In genomic region chr12:8809626-8810025, GRCm38 (mm10) we compare ENCODE assay signal across 14 mouse cellular contexts.
"Had no signal": no experiment of that assay in that cellular context is flagged by ENCODE, and none has a peak within 500 bp of the region (broad histone marks: within the 10 kb centered on the region; RNA-seq: fewer than 3 reads in every experiment).

No protein-coding gene starts in this region.

- ATAC-seq: hindbrain, postnatal 0 days; inflammation-experienced regulatory T-cells, adult 6 months; intestine, embryonic 16.5 days had no signal

- H3K27ac ChIP-seq: hindbrain, postnatal 0 days; kidney, postnatal 0 days; left cerebral cortex, adult 2 months; liver, embryonic 14.5 days had no signal

- H3K4me3 ChIP-seq: left cerebral cortex, adult 2 months had no signal

- H3K9ac ChIP-seq: liver, embryonic 14.5 days had no signal

- H3K4me2 ChIP-seq: midbrain, embryonic 11.5 days had no signal

- DNase-seq: kidney, adult 18-20 months; kidney, postnatal 25 days; layer of hippocampus, postnatal 36 days; midbrain, embryonic 14.5 days; thymus, adult 2 months; thymus, postnatal 14 days; thymus, postnatal 4 days had no signal
